Comparison of ENCODE assay signal across 13 mouse cellular contexts in the genomic region with DNA sequence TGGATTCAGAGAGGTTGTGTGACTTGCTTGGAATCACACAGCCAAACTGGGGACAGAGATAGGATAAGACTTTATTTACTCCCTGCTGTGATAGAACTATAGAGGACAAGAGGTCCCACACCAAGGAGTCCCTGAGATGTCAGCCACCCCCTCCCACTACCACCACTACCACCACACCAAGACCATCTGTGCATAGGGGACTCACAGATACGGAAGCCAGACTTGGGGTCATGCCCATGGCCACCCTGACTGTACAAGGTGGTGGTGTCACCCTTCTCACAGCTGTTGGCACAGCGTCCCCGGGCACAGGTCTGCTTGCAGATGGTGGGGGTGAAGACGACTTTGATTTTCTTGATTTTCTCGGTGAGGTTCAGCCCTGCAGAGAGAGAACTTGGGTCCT.
"Had no signal": no experiment of that assay in that cellular context is flagged by ENCODE, and none has a peak within 500 bp of the region (broad histone marks: within the 10 kb centered on the region; RNA-seq: fewer than 3 reads in every experiment).

No protein-coding gene starts in this region.

- ATAC-seq: midbrain, embryonic 16.5 days had no signal

- DNase-seq: lung, embryonic 14.5 days; lung, postnatal 10 days; lung, postnatal 4 days; midbrain, embryonic 14.5 days; retina, postnatal 1 day; right cerebral cortex, adult 18-20 months; right cerebral cortex, postnatal 25 days; right cerebral cortex, postnatal 4 days; spleen, adult 18-20 months; thymus, adult 18-20 months; thymus, postnatal 14 days; thymus, postnatal 36 days had no signal
